In the genomic region with DNA sequence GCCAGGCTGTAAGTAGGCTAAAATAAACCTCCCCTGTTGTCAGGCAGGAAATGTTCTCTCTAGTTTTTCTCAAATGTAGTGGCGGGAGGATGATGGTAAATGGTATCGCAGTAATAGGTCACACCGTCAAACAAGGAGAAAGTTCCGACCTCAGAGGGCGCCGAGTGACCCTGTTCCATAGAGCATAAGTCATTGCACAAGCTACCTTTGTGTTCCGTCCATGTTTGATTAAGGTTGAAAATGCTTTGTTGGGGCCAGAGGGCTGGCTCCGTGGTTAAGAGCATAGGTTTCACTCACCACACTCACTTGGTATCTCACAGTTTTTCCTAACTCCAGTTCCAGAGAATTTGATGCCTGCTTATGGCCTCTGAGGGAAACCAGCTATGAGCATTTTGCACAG, we compare ENCODE assay signal across 30 mouse cellular contexts.
"Had no signal": no experiment of that assay in that cellular context is flagged by ENCODE, and none has a peak within 500 bp of the region (broad histone marks: within the 10 kb centered on the region; RNA-seq: fewer than 3 reads in every experiment).

No protein-coding gene starts in this region.

- ATAC-seq: liver, embryonic 12.5 days; liver, postnatal 0 days; lung, postnatal 0 days; midbrain, embryonic 13.5 days; midbrain, embryonic 15.5 days; midbrain, embryonic 16.5 days had no signal

- H3K4me2 ChIP-seq: limb, embryonic 12.5 days; limb, embryonic 13.5 days; limb, embryonic 15.5 days; liver, embryonic 11.5 days; liver, embryonic 12.5 days; liver, embryonic 13.5 days; liver, embryonic 15.5 days; lung, embryonic 14.5 days; lung, embryonic 15.5 days; midbrain, embryonic 12.5 days; midbrain, embryonic 13.5 days; midbrain, embryonic 15.5 days; neural tube, embryonic 12.5 days had no signal

- DNase-seq: left cerebral cortex, postnatal 4 days; liver, embryonic 13.5 days; liver, postnatal 0 days; lung, adult 18-20 months; lung, adult 2 months; lung, postnatal 10 days; lung, postnatal 14 days; lung, postnatal 36 days; lung, postnatal 4 days had no signal

- H3K27ac ChIP-seq: left cerebral cortex, adult 2 months; limb, embryonic 10.5 days; limb, embryonic 12.5 days; limb, embryonic 13.5 days; limb, embryonic 15.5 days; liver, embryonic 12.5 days; liver, embryonic 13.5 days; liver, embryonic 14.5 days; liver, embryonic 15.5 days; lung, embryonic 15.5 days; macrophage; midbrain, embryonic 10.5 days; midbrain, embryonic 12.5 days; midbrain, embryonic 13.5 days; midbrain, embryonic 15.5 days; neural tube, embryonic 12.5 days had no signal

- H3K4me3 ChIP-seq: left cerebral cortex, adult 2 months; limb, embryonic 10.5 days; limb, embryonic 12.5 days; limb, embryonic 13.5 days; limb, embryonic 15.5 days; liver, embryonic 12.5 days; liver, embryonic 13.5 days; liver, embryonic 15.5 days; lung, embryonic 15.5 days; megakaryocyte, embryonic 14.5 days; midbrain, embryonic 10.5 days; midbrain, embryonic 12.5 days; midbrain, embryonic 13.5 days; midbrain, embryonic 15.5 days; myocyte; neural tube, embryonic 12.5 days had no signal

- H3K27me3 ChIP-seq: limb, embryonic 12.5 days; limb, embryonic 13.5 days; limb, embryonic 15.5 days; liver, embryonic 12.5 days; liver, embryonic 13.5 days; liver, embryonic 15.5 days; lung, embryonic 15.5 days; megakaryocyte, embryonic 14.5 days; midbrain, embryonic 12.5 days; midbrain, embryonic 13.5 days; midbrain, embryonic 15.5 days; neural tube, embryonic 12.5 days had no signal

- H3K9me3 ChIP-seq: limb, embryonic 10.5 days; limb, embryonic 12.5 days; limb, embryonic 13.5 days; limb, embryonic 15.5 days; liver, embryonic 12.5 days; liver, embryonic 13.5 days; liver, embryonic 15.5 days; lung, embryonic 15.5 days; megakaryocyte, embryonic 14.5 days; midbrain, embryonic 10.5 days; midbrain, embryonic 12.5 days; midbrain, embryonic 13.5 days; midbrain, embryonic 15.5 days; neural tube, embryonic 12.5 days had no signal

- H3K36me3 ChIP-seq: limb, embryonic 10.5 days; limb, embryonic 12.5 days; limb, embryonic 13.5 days; limb, embryonic 15.5 days; liver, embryonic 12.5 days; liver, embryonic 13.5 days; liver, embryonic 15.5 days; lung, embryonic 15.5 days; midbrain, embryonic 10.5 days; midbrain, embryonic 12.5 days; midbrain, embryonic 13.5 days; midbrain, embryonic 15.5 days; neural tube, embryonic 12.5 days had no signal

- H3K4me1 ChIP-seq: limb, embryonic 10.5 days; limb, embryonic 12.5 days; limb, embryonic 13.5 days; limb, embryonic 15.5 days; liver, embryonic 12.5 days; liver, embryonic 13.5 days; liver, embryonic 15.5 days; lung, embryonic 15.5 days; megakaryocyte, embryonic 14.5 days; midbrain, embryonic 10.5 days; midbrain, embryonic 12.5 days; midbrain, embryonic 13.5 days; midbrain, embryonic 15.5 days; neural tube, embryonic 12.5 days had no signal

- H3K9ac ChIP-seq: limb, embryonic 12.5 days; limb, embryonic 13.5 days; limb, embryonic 15.5 days; liver, embryonic 12.5 days; liver, embryonic 13.5 days; liver, embryonic 14.5 days; liver, embryonic 15.5 days; liver, postnatal 0 days; lung, embryonic 14.5 days; lung, embryonic 15.5 days; midbrain, embryonic 12.5 days; midbrain, embryonic 13.5 days; midbrain, embryonic 15.5 days; neural tube, embryonic 12.5 days had no signal
